Mouse (Mus musculus) heart, postnatal 0 days (tissue): ENCODE results near the gene Olfr958. TPM values are rescaled to one million over a fixed set of nuclear protein-coding genes. Genes with fewer than 3 reads are reported as not detected.

ENCODE experiments used
- ATAC-seq: fragments of 200-750 bp; cut with Nextera tagmentation; 2 replicates; pipeline ENCODE4 v1.8.0; 2017; ENCODE audit warnings: low read depth, moderate number of reproducible peaks, moderate library complexity; ENCODE audit not compliant: insufficient read depth
- DNase-seq: peaks from one replicate; pipeline ENCODE4 v3.0.0-alpha.2; 2016; ENCODE audit warnings: low spot score
- H3K27ac ChIP-seq: fragments of 300-500 bp; sonication (generic); 2 replicates; pipeline ENCODE4 v1.5.1; 2014; ENCODE audit warnings: low read depth, mild to moderate bottlenecking
- H3K27me3 ChIP-seq: fragments of 300-500 bp; sonication (generic); 2 replicates; pipeline ENCODE4 v1.6.1; 2014; ENCODE audit warnings: low read length, mixed read lengths; ENCODE audit not compliant: control insufficient read depth, insufficient read depth
- H3K36me3 ChIP-seq: fragments of 300-500 bp; sonication (generic); replicated peaks from 2 replicates; pipeline ENCODE4 v1.6.1; 2014; ENCODE audit warnings: low read length, mixed read lengths; ENCODE audit not compliant: control insufficient read depth, insufficient read depth
- H3K4me1 ChIP-seq: fragments of 300-500 bp; sonication (generic); 2 replicates; pipeline ENCODE4 v1.6.1; 2014; ENCODE audit warnings: antibody characterized with exemption; ENCODE audit not compliant: control insufficient read depth, insufficient read depth
- H3K4me2 ChIP-seq: fragments of 300-500 bp; sonication (generic); 2 replicates; pipeline ENCODE4 v1.6.1; 2014; ENCODE audit warnings: low read depth, mild to moderate bottlenecking, low read length, moderate library complexity
- H3K4me3 ChIP-seq: fragments of 300-500 bp; sonication (generic); 2 replicates; pipeline ENCODE4 v1.5.1; 2014; ENCODE audit warnings: low read depth, low read length
- H3K9ac ChIP-seq: fragments of 300-500 bp; sonication (generic); replicated peaks from 2 replicates; pipeline ENCODE4 v1.6.1; 2014; ENCODE audit warnings: low read depth, low read length, mixed read lengths
- H3K9me3 ChIP-seq: fragments of 300-500 bp; sonication (generic); replicated peaks from 2 replicates; pipeline ENCODE4 v1.6.1; 2016; ENCODE audit warnings: low read length; ENCODE audit not compliant: control insufficient read depth
- CTCF ChIP-seq: IDR thresholded peaks from 2 replicates; pipeline ENCODE4 v1.5.1; 2016; ENCODE audit warnings: antibody characterized with exemption, control low read depth, low read depth
- EP300 ChIP-seq: IDR thresholded peaks from 2 replicates; pipeline ENCODE4 v1.6.1; 2016; ENCODE audit warnings: antibody characterized with exemption, low read depth
- WGBS: fragments of 180-500 bp; shearing (Covaris S2); extraction: QIAGEN DNeasy Blood & Tissue Kit; methylation state at CpG from one replicate; pipeline ENCODE4 v1.1.7; 2014; 5-methylcytosine and 5-hydroxymethylcytosine counted together
- polyA plus RNA-seq: library from polyadenylated mRNA; unstranded; fragments of >200 nt; fragmentation: Nextera tagmentation; extraction: Ambion mirVana; gene quantifications from 2 replicates; pipeline ENCODE4 v1.2.1, GENCODE M21; 2015
- total RNA-seq: library from RNA; depleted of rRNA; stranded (reverse); fragments of >200 nt; gene quantifications from 2 replicates; pipeline ENCODE4 v1.2.3, GENCODE M21; 2014; ENCODE audit warnings: low replicate concordance; rRNA removed

The Olfr958 gene
- total and polyA plus RNA-seq, 2 experiments from 2014 or later = not detected

- H3K9ac ChIP-seq = no peak within 1 kb of the TSS
- no peaks in the 10 kb centered on the region for H3K9me3 ChIP-seq
- TF ChIP-seq CTCF = no peak
- no peak for TF ChIP-seq EP300
- H3K36me3 ChIP-seq = no peaks in the 10 kb centered on the region
- no peaks in the 10 kb centered on the region for H3K4me1 ChIP-seq
- ATAC-seq = no peak
- 54% methylated on average over 3 of the region's 3 CpGs for WGBS
- DNase-seq = no peak
- no peak within 1 kb of the TSS for H3K4me3 ChIP-seq
- H3K27me3 ChIP-seq = no peaks in the 10 kb centered on the region
- H3K27ac ChIP-seq = no peak within 1 kb of the TSS
- no peak within 1 kb of the TSS for H3K4me2 ChIP-seq
Observed at GRCm38 (mm10) chr9:39515531-39515930, 38.3 kb downstream of the Olfr958 start, which contains the start of gene Olfr957. Gene Olfr957, minus strand, starts transcription at chr9:39515809.

DNA sequence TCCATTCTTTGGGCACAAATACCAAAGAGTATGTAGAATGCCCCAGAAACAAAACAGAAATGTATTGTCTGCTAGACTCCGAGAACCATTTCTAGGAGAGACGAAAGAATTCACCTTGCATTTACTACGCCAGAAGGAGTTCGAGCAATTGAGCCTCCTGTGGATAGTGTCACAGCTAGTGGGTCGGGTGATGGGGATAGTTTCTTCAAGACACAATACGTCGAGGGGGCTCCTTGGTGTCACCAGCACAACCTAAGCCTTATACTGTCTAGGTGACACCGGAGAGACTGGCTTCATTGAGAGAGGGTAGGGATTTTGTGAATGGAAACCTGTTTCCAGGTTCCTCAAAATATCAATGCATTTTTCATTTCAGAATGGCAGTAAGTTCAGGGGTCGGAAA, 44.4 kb downstream of the Olfr958 start:
- no peak overlapping the region for H3K4me3 ChIP-seq
- H3K9ac ChIP-seq = no peak overlapping the region
- H3K36me3 ChIP-seq = no peaks in the 10 kb centered on the region
- no peaks in the 10 kb centered on the region for H3K27me3 ChIP-seq
- H3K9me3 ChIP-seq = no peaks in the 10 kb centered on the region
- H3K4me1 ChIP-seq = no peaks in the 10 kb centered on the region
- no peak overlapping the region for H3K4me2 ChIP-seq
- WGBS = 63% methylated on average over 9 of the region's 9 CpGs
- no peak overlapping the region for H3K27ac ChIP-seq
- ATAC-seq = no peak
- TF ChIP-seq CTCF = no peak
- TF ChIP-seq EP300 = no peak
- no peak for DNase-seq

DNA sequence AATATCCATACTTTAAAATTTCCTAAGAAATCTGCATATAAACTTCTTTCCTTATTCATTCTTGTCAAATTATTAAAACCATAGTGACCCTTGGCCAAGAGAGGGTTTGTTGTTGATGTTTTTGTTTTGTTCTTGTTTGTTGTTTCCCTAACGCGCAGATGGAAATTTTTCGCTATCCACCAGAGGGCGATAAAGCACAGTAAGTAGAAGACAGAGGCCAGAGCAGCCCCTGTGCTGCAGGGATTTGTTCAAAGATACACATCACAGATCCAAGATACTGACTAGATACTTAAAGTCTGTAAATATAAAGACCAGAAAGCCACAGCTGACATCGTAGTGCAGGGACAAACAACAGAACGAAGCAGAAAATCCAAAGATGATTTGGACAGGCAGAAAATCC, 44.9 kb downstream of the Olfr958 start:
- 13% methylated on average over 6 of the region's 6 CpGs for WGBS
- Histone ChIP-seq H3K4me2 (no peak overlapping the region), H3K36me3 (no peaks in the 10 kb centered on the region), H3K27me3 (no peaks in the 10 kb centered on the region), H3K4me3 (no peak overlapping the region), H3K9me3 (no peaks in the 10 kb centered on the region), H3K27ac (no peak overlapping the region), H3K9ac (no peak overlapping the region), H3K4me1 (no peaks in the 10 kb centered on the region)
- ATAC-seq (no peak), DNase-seq (peak; percentile 15)
- TF ChIP-seq CTCF = peak; percentile 63
- TF ChIP-seq EP300 = no peak

Other genes starting within 250 kb of the Olfr958 start
- not detected in 2 replicates for gene Olfr948, start 228.0 kb downstream of the Olfr958 start, total RNA-seq
- not detected in 2 replicates for gene Olfr948, start 228.0 kb downstream of the Olfr958 start, polyA plus RNA-seq
- gene Olfr951, start 166.6 kb downstream of the Olfr958 start, total RNA-seq = not detected in 2 replicates
- not detected in 2 replicates for gene Olfr951, start 166.6 kb downstream of the Olfr958 start, polyA plus RNA-seq
- gene Olfr952, start 126.9 kb downstream of the Olfr958 start, total RNA-seq = not detected in 2 replicates
- not detected in 2 replicates for gene Olfr952, start 126.9 kb downstream of the Olfr958 start, polyA plus RNA-seq
- not detected in 2 replicates for gene Olfr954, start 97.4 kb downstream of the Olfr958 start, total RNA-seq
- not detected in 2 replicates for gene Olfr954, start 97.4 kb downstream of the Olfr958 start, polyA plus RNA-seq
- gene Olfr955, start 82.1 kb downstream of the Olfr958 start, total RNA-seq = not detected in 2 replicates
- gene Olfr955, start 82.1 kb downstream of the Olfr958 start, polyA plus RNA-seq = not detected in 2 replicates
- gene Olfr44, start 60.1 kb downstream of the Olfr958 start, total RNA-seq = not detected in 2 replicates
- not detected in 2 replicates for gene Olfr44, start 60.1 kb downstream of the Olfr958 start, polyA plus RNA-seq
- not detected in 2 replicates for gene Olfr957, start 38.2 kb downstream of the Olfr958 start, total RNA-seq
- gene Olfr957, start 38.2 kb downstream of the Olfr958 start, polyA plus RNA-seq = not detected in 2 replicates
- not detected in 2 replicates for gene Olfr959, start 21.5 kb upstream of the Olfr958 start, total RNA-seq
- gene Olfr959, start 21.5 kb upstream of the Olfr958 start, polyA plus RNA-seq = not detected in 2 replicates
- gene AW551984, start 50.3 kb upstream of the Olfr958 start, total RNA-seq = 5.6 and 6.9 TPM in 2 replicates
- 2.1 and 2.2 TPM in 2 replicates for gene AW551984, start 50.3 kb upstream of the Olfr958 start, polyA plus RNA-seq
- not detected in 2 replicates for gene Olfr148, start 56.6 kb upstream of the Olfr958 start, total RNA-seq
- gene Olfr148, start 56.6 kb upstream of the Olfr958 start, polyA plus RNA-seq = not detected in 2 replicates
- gene Olfr960, start 67.3 kb upstream of the Olfr958 start, total RNA-seq = not detected in 2 replicates
- not detected in 2 replicates for gene Olfr960, start 67.3 kb upstream of the Olfr958 start, polyA plus RNA-seq
- not detected in 2 replicates for gene Olfr961, start 91.0 kb upstream of the Olfr958 start, total RNA-seq
- gene Olfr961, start 91.0 kb upstream of the Olfr958 start, polyA plus RNA-seq = not detected in 2 replicates
- gene Olfr963, start 113.2 kb upstream of the Olfr958 start, total RNA-seq = not detected in 2 replicates
- gene Olfr963, start 113.2 kb upstream of the Olfr958 start, polyA plus RNA-seq = not detected in 2 replicates
- gene Olfr149, start 153.1 kb upstream of the Olfr958 start, total RNA-seq = not detected in 2 replicates
- gene Olfr149, start 153.1 kb upstream of the Olfr958 start, polyA plus RNA-seq = not detected in 2 replicates
- not detected in 2 replicates for gene Olfr965, start 157.3 kb upstream of the Olfr958 start, total RNA-seq
- not detected in 2 replicates for gene Olfr965, start 157.3 kb upstream of the Olfr958 start, polyA plus RNA-seq
- not detected in 2 replicates for gene Olfr150, start 176.9 kb upstream of the Olfr958 start, total RNA-seq
- not detected in 2 replicates for gene Olfr150, start 176.9 kb upstream of the Olfr958 start, polyA plus RNA-seq
- not detected in 2 replicates for gene Olfr967, start 192.2 kb upstream of the Olfr958 start, total RNA-seq
- not detected in 2 replicates for gene Olfr967, start 192.2 kb upstream of the Olfr958 start, polyA plus RNA-seq
- not detected in 2 replicates for gene Olfr968, start 229.2 kb upstream of the Olfr958 start, total RNA-seq
- gene Olfr968, start 229.2 kb upstream of the Olfr958 start, polyA plus RNA-seq = not detected in 2 replicates
- not detected in 2 replicates for gene Olfr969, start 236.9 kb upstream of the Olfr958 start, total RNA-seq
- gene Olfr969, start 236.9 kb upstream of the Olfr958 start, polyA plus RNA-seq = not detected in 2 replicates